22 mouse cellular contexts compared by ENCODE assay signal in genomic region chr10:41280796-41281195, GRCm38 (mm10). TPM values are rescaled to one million over a fixed set of nuclear protein-coding genes. Genes with fewer than 3 reads are reported as not detected.
"Had no signal": no experiment of that assay in that cellular context is flagged by ENCODE, and none has a peak within 500 bp of the region (broad histone marks: within the 10 kb centered on the region; RNA-seq: fewer than 3 reads in every experiment).

No protein-coding gene starts in this region.

- DNase-seq: liver, postnatal 0 days; lung, adult 2 months; lung, postnatal 14 days; lung, postnatal 36 days; thymus, adult 18-20 months; thymus, postnatal 14 days; thymus, postnatal 36 days had no signal

- H3K4me1 ChIP-seq: liver, embryonic 15.5 days; megakaryocyte, embryonic 14.5 days; midbrain, embryonic 15.5 days; neural tube, embryonic 12.5 days had no signal

- ATAC-seq: liver, postnatal 0 days; lung, postnatal 0 days; midbrain, embryonic 13.5 days; midbrain, embryonic 15.5 days had no signal

- H3K4me3 ChIP-seq: liver, embryonic 15.5 days; lung, embryonic 15.5 days; megakaryocyte, embryonic 14.5 days; midbrain, embryonic 13.5 days; midbrain, embryonic 15.5 days; neural tube, embryonic 12.5 days had no signal

- H3K36me3 ChIP-seq: lung, embryonic 15.5 days; midbrain, embryonic 15.5 days; neural tube, embryonic 12.5 days had no signal

- H3K27me3 ChIP-seq: liver, embryonic 15.5 days; lung, embryonic 15.5 days; megakaryocyte, embryonic 14.5 days; midbrain, embryonic 13.5 days; midbrain, embryonic 15.5 days; neural tube, embryonic 12.5 days had no signal

- H3K27ac ChIP-seq: liver, embryonic 15.5 days; lung, embryonic 15.5 days; macrophage; midbrain, embryonic 13.5 days; midbrain, embryonic 15.5 days; neural tube, embryonic 12.5 days had no signal

- H3K4me2 ChIP-seq: liver, embryonic 15.5 days; lung, embryonic 15.5 days; midbrain, embryonic 11.5 days; midbrain, embryonic 13.5 days; midbrain, embryonic 15.5 days; neural tube, embryonic 12.5 days had no signal

- H3K9ac ChIP-seq: liver, embryonic 15.5 days; liver, postnatal 0 days; lung, embryonic 15.5 days; midbrain, embryonic 13.5 days; midbrain, embryonic 15.5 days; neural tube, embryonic 12.5 days had no signal

- H3K9me3 ChIP-seq: liver, embryonic 15.5 days; lung, embryonic 15.5 days; megakaryocyte, embryonic 14.5 days; midbrain, embryonic 13.5 days; midbrain, embryonic 15.5 days; neural tube, embryonic 12.5 days had no signal

RNA-seq across cellular contexts. Expression of gene Ak9, which starts 23.0 kb away (rescaled TPM):
- total RNA-seq: megakaryocyte progenitor cell, adult 5-6 weeks; monocyte, adult 5-6 weeks; neutrophil, adult 5-6 weeks had no signal
- polyA plus RNA-seq: liver, embryonic 15.5 days; liver, postnatal 0 days; midbrain, embryonic 11.5 days; spleen, adult 2 months; stomach, embryonic 14.5 days; stomach, embryonic 16.5 days had no signal
